Comparison of ENCODE assay signal across 14 mouse cellular contexts in genomic region chr1:35715931-35716330, GRCm38 (mm10).
DNase-seq lines count a peak whose midpoint lies in the region; ATAC-seq and TF ChIP-seq lines count a peak whose summit lies in the region.
"Had no signal": no experiment of that assay in that cellular context is flagged by ENCODE, and none has a peak within 500 bp of the region (broad histone marks: within the 10 kb centered on the region; RNA-seq: fewer than 3 reads in every experiment).

No protein-coding gene starts in this region.

- no peaks in the 10 kb centered on the region for H3K9me3 ChIP-seq in liver, embryonic 11.5 days (ENCODE audit: control insufficient read depth, low read length)
- H3K9me3 ChIP-seq in E14TG2a.4 (ENCODE audit: low read length) = no peaks in the 10 kb centered on the region
- H3K9me3 ChIP-seq: hindbrain, embryonic 10.5 days; liver, embryonic 13.5 days had no signal

- WGBS in cerebellum, adult 2 months = 64% methylated on average over 6 of the region's 6 CpGs
- whole genome bisulfite sequencing in liver, embryonic 11.5 days = 38% methylated on average over 6 of the region's 6 CpGs

- no peak overlapping the region for H3K4me3 ChIP-seq in cerebellum, adult 2 months (replicated peaks; ENCODE audit: insufficient read depth, low read depth, low read length)
- H3K4me3 ChIP-seq in liver, embryonic 11.5 days (ENCODE audit: low read depth, low read length) = no peak overlapping the region
- H3K4me3 ChIP-seq in E14TG2a.4 (replicated peaks; ENCODE audit: low read length) = no peak overlapping the region
- H3K4me3 ChIP-seq in cortical plate, adult 2 months (ENCODE audit: insufficient read depth, low read length) = no peak overlapping the region
- H3K4me3 ChIP-seq: hindbrain, embryonic 10.5 days; liver, embryonic 13.5 days; myocyte had no signal

- ATAC-seq in liver, embryonic 11.5 days (replicated peaks; ENCODE audit: low FRiP score) = no peak

- 0 out of 2 replicates have a peak, but pooled peaks have one; percentile 11 for TF ChIP-seq CTCF in cerebellum, adult 2 months (IDR thresholded peaks at IDR 0.05; ENCODE audit: borderline replicate concordance, insufficient read depth, low read depth, low read length)
- peak; percentile 94 for TF ChIP-seq CTCF in E14TG2a.4 (conservative IDR thresholded peaks at IDR 0.05; ENCODE audit: low read length)
- TF ChIP-seq CTCF in cortical plate, adult 2 months (IDR thresholded peaks at IDR 0.05; ENCODE audit: extremely low read depth, insufficient read depth, low read length) = 0 out of 2 replicates have a peak, but pooled peaks have one; percentile 11

- no peak overlapping the region for H3K4me2 ChIP-seq in liver, embryonic 11.5 days
- H3K4me2 ChIP-seq: liver, embryonic 13.5 days had no signal

- no peak overlapping the region for H3K27ac ChIP-seq in cerebellum, adult 2 months (ENCODE audit: insufficient read depth, low read length)
- H3K27ac ChIP-seq in liver, embryonic 11.5 days (ENCODE audit: low read depth, low read length) = no peak overlapping the region
- no peak overlapping the region for H3K27ac ChIP-seq in cortical plate, adult 2 months (ENCODE audit: insufficient read depth, low read length)
- H3K27ac ChIP-seq: hindbrain, embryonic 10.5 days; liver, embryonic 13.5 days had no signal

- H3K4me1 ChIP-seq in cerebellum, adult 2 months (ENCODE audit: control insufficient read depth, insufficient read depth, low read length) = no peaks in the 10 kb centered on the region
- no peaks in the 10 kb centered on the region for H3K4me1 ChIP-seq in liver, embryonic 11.5 days (replicated peaks; ENCODE audit: control insufficient read depth, insufficient read depth, low read length)
- H3K4me1 ChIP-seq in E14TG2a.4 (replicated peaks; ENCODE audit: low read depth, low read length) = no peaks in the 10 kb centered on the region
- no peaks in the 10 kb centered on the region for H3K4me1 ChIP-seq in cortical plate, adult 2 months (ENCODE audit: control insufficient read depth, insufficient read depth, low read length)
- H3K4me1 ChIP-seq: hindbrain, embryonic 10.5 days; liver, embryonic 13.5 days had no signal

- H3K36me3 ChIP-seq in liver, embryonic 11.5 days (ENCODE audit: control insufficient read depth, insufficient read depth, low read length) = no peaks in the 10 kb centered on the region
- no peaks in the 10 kb centered on the region for H3K36me3 ChIP-seq in E14TG2a.4 (ENCODE audit: insufficient read depth, low read length)
- H3K36me3 ChIP-seq: hindbrain, embryonic 10.5 days; liver, embryonic 13.5 days had no signal

- H3K9ac ChIP-seq in liver, embryonic 11.5 days (ENCODE audit: low read depth, low read length) = no peak overlapping the region
- H3K9ac ChIP-seq: liver, embryonic 13.5 days had no signal

- no peak for TF ChIP-seq POLR2A in cerebellum, adult 2 months (IDR thresholded peaks at IDR 0.05; ENCODE audit: borderline replicate concordance, insufficient read depth, low read length)
- TF ChIP-seq POLR2A in cortical plate, adult 2 months (IDR thresholded peaks at IDR 0.05; ENCODE audit: extremely low read depth, insufficient read depth, low read length) = no peak

- no peak for DNase-seq in cerebellum, adult 2 months
- no peak for DNase-seq in cerebellum, postnatal 4 days (ENCODE audit: low spot score in 2 of 2)
- DNase-seq in liver, embryonic 11.5 days (ENCODE audit: low spot score) = peak; percentile 14
- DNase-seq in liver = no peak
- DNase-seq in c-Kit-positive CD71-positive TER-119-positive erythroid progenitor cells, embryonic 14.5 days (ENCODE audit: low spot score) = no peak
- DNase-seq in heart, adult 18-20 months = no peak
- DNase-seq: cerebellum, postnatal 36 days; kidney, adult 9 months; liver, embryonic 13.5 days; spleen, adult 18-20 months had no signal

- H3K27me3 ChIP-seq in cerebellum, adult 2 months (ENCODE audit: control insufficient read depth, insufficient read depth, low read length) = no peaks in the 10 kb centered on the region
- no peaks in the 10 kb centered on the region for H3K27me3 ChIP-seq in liver, embryonic 11.5 days (replicated peaks; ENCODE audit: control insufficient read depth, insufficient read depth, low read length)
- H3K27me3 ChIP-seq in E14TG2a.4 (ENCODE audit: insufficient read depth, low read length) = peaks cover 7% of the 10 kb centered on the region; the same call in 1 of the 2 replicates
- H3K27me3 ChIP-seq: liver, embryonic 13.5 days had no signal

Comparison
In these comparisons a context has a peak if more than half of its experiments do, and no peak if none do; other contexts are left out.
1. CTCF ChIP-seq: peak in every context shown above with its lines; median percentile 94 in E14TG2a.4; 11 in cerebellum, adult 2 months; 11 in cortical plate, adult 2 months.